Mouse (Mus musculus) kidney, adult 10 weeks (tissue): Measurements from ENCODE around the gene Fcrl6. TPM values are rescaled to one million over a fixed set of nuclear protein-coding genes. Genes with fewer than 3 reads are reported as not detected.

Source experiments
- polyA plus RNA-seq: library from polyadenylated mRNA; stranded (reverse); fragments of 350-450 nt; fragmentation: Illumina TruSeq; extraction: RNeasy Lipid Tissue Mini Kit (QIAGEN cat#74804); gene quantifications from one replicate; pipeline ENCODE4 v1.2.3, GENCODE M21; 2014; ENCODE audit warnings: low read depth, low replicate concordance

Fcrl6 gene
- not detected for polyA plus RNA-seq

DNA sequence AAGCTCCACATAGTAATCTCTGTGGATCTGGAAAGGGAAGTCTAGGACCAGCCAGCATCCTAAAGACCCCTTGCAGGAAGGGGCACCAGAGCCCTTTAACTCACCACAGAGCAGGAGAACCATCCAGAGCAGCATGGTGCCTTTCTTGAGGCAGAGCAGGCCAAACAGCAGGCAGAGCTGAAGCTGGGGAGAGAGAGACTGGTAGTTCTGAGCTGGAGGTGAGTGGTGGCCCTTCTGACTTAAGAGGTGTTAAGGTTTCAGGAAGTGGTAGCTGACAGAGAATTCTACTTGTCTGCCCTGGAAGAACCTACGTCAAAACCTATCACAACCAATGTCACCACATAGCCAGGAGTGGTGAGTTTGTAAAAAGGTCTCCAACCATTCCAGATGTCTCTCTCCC, at the start of gene Fcrl6:
Gene Fcrl6 (minus strand): TSS at position 226 of the 400 bp plus-strand sequence.

GRCm38 (mm10) chr1:172632451-172633326, 30.3 kb upstream of the Fcrl6 start, which contains the start of gene Dusp23:
TSS of gene Dusp23 (minus strand) at chr1:172632962.

DNA sequence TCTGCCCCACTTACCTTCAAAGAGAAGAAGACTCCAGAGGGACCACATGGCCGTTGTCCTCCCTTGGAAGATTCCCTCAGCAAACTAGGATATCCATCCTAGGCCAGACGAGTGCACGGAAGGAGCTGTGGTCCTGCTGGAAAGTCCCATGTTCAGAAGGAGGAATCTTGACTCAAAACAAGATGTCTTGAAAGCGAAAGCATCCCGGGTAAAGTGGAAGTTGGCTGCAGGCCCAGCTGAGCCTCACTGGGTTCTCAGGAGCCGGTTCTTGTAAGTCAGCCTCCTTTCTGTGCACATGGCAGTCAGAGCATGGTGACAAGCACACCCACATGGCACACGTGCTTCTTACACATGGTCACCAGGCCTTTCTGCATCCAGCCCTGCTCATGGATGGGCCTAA, 12.0 kb downstream of the Fcrl6 start, which contains the start of gene Slamf8:
Gene Slamf8 (minus strand): TSS at position 184 of the 400 bp plus-strand sequence.

GRCm38 (mm10) chr1:172555638-172556037, 46.7 kb downstream of the Fcrl6 start, which contains the start of gene Vsig8:
TSS of gene Vsig8 (plus strand) at chr1:172555938.

Other genes starting within 250 kb of the Fcrl6 start
- 13.3 TPM for gene Pigm, start 226.0 kb downstream of the Fcrl6 start, polyA plus RNA-seq
- 6.0 TPM for gene Slamf9, start 127.2 kb downstream of the Fcrl6 start, polyA plus RNA-seq
- gene Igsf9, start 120.8 kb downstream of the Fcrl6 start, polyA plus RNA-seq = 0.40 TPM
- 26.8 TPM for gene Tagln2, start 102.5 kb downstream of the Fcrl6 start, polyA plus RNA-seq
- gene Cfap45, start 81.8 kb downstream of the Fcrl6 start, polyA plus RNA-seq = not detected
- gene Vsig8, start 46.6 kb downstream of the Fcrl6 start, polyA plus RNA-seq = not detected
- 0.28 TPM for gene Slamf8, start 12.0 kb downstream of the Fcrl6 start, polyA plus RNA-seq
- gene Dusp23, start 30.4 kb upstream of the Fcrl6 start, polyA plus RNA-seq = 3.6 TPM
- 0.53 TPM for gene Crp, start 95.5 kb upstream of the Fcrl6 start, polyA plus RNA-seq